ENCODE assay signal across 26 mouse cellular contexts in genomic region chr6:101464910-101465309, GRCm38 (mm10).
"Had no signal": no experiment of that assay in that cellular context is flagged by ENCODE, and none has a peak within 500 bp of the region (broad histone marks: within the 10 kb centered on the region; RNA-seq: fewer than 3 reads in every experiment).

No protein-coding gene starts in this region.

- H3K27me3 ChIP-seq: heart, embryonic 12.5 days; hindbrain, embryonic 12.5 days; intestine, embryonic 15.5 days; liver, embryonic 12.5 days had no signal

- H3K4me3 ChIP-seq: heart, embryonic 10.5 days; heart, embryonic 12.5 days; hindbrain, embryonic 10.5 days; hindbrain, embryonic 12.5 days; intestine, embryonic 15.5 days; limb, embryonic 13.5 days; limb, embryonic 15.5 days; liver, embryonic 12.5 days had no signal

- H3K9me3 ChIP-seq: heart, embryonic 10.5 days; heart, embryonic 12.5 days; hindbrain, embryonic 10.5 days; hindbrain, embryonic 12.5 days; intestine, embryonic 15.5 days; limb, embryonic 13.5 days; limb, embryonic 15.5 days; liver, embryonic 12.5 days had no signal

- DNase-seq: gastrocnemius, postnatal 10 days; gastrocnemius, postnatal 25 days; heart, adult 18-20 months; heart, postnatal 10 days; heart, postnatal 4 days; kidney, adult 18-20 months; kidney, adult 8-10 months; kidney, postnatal 14 days; kidney, postnatal 36 days; layer of hippocampus, adult 9-11 months; layer of hippocampus, postnatal 36 days; left cerebral cortex, postnatal 4 days had no signal

- H3K4me1 ChIP-seq: heart, embryonic 10.5 days; heart, embryonic 12.5 days; hindbrain, embryonic 10.5 days; hindbrain, embryonic 12.5 days; intestine, embryonic 15.5 days; limb, embryonic 13.5 days; limb, embryonic 15.5 days; liver, embryonic 12.5 days had no signal

- H3K9ac ChIP-seq: heart, embryonic 12.5 days; hindbrain, embryonic 12.5 days; hindbrain, embryonic 14.5 days; intestine, embryonic 15.5 days; limb, embryonic 13.5 days; limb, embryonic 15.5 days; liver, embryonic 12.5 days; liver, embryonic 14.5 days had no signal

- ATAC-seq: hindbrain, embryonic 16.5 days; inflammation-experienced regulatory T-cells, adult 6 months; intestine, embryonic 15.5 days; intestine, postnatal 0 days; liver, embryonic 12.5 days had no signal

- H3K27ac ChIP-seq: heart, embryonic 10.5 days; hindbrain, embryonic 10.5 days; hindbrain, embryonic 12.5 days; hindbrain, embryonic 14.5 days; intestine, embryonic 15.5 days; kidney, postnatal 0 days; limb, embryonic 13.5 days; limb, embryonic 15.5 days; liver, embryonic 12.5 days; liver, embryonic 14.5 days had no signal

- H3K4me2 ChIP-seq: heart, embryonic 12.5 days; hindbrain, embryonic 12.5 days; hindbrain, embryonic 14.5 days; intestine, embryonic 15.5 days; limb, embryonic 13.5 days; limb, embryonic 15.5 days; liver, embryonic 12.5 days had no signal

- H3K36me3 ChIP-seq: heart, embryonic 10.5 days; heart, embryonic 12.5 days; hindbrain, embryonic 10.5 days; hindbrain, embryonic 12.5 days; intestine, embryonic 15.5 days; limb, embryonic 13.5 days; limb, embryonic 15.5 days; liver, embryonic 12.5 days had no signal
